Mouse (Mus musculus) bone marrow, adult 2 months (tissue): ENCODE measurements at regions not wholly inside any gene's neighbourhood (a gene's known extent, or its start where the extent isn't known, plus 50 kb on each side); places are given as distances from the start of the nearest gene placed in this dataset.

Experiments
- CTCF ChIP-seq: fragments of 200-500 bp; IDR thresholded peaks from 2 replicates; pipeline ENCODE4 v1.5.1; 2011; ENCODE audit warnings: low read length, control low read depth; ENCODE audit not compliant: control insufficient read depth, insufficient read depth
- POLR2A ChIP-seq: fragments of 200-500 bp; IDR thresholded peaks from 2 replicates; pipeline ENCODE4 v1.6.1; 2011; ENCODE audit warnings: low read depth, mild to moderate bottlenecking, control low read depth, low read length, borderline replicate concordance; ENCODE audit not compliant: control insufficient read depth

DNA sequence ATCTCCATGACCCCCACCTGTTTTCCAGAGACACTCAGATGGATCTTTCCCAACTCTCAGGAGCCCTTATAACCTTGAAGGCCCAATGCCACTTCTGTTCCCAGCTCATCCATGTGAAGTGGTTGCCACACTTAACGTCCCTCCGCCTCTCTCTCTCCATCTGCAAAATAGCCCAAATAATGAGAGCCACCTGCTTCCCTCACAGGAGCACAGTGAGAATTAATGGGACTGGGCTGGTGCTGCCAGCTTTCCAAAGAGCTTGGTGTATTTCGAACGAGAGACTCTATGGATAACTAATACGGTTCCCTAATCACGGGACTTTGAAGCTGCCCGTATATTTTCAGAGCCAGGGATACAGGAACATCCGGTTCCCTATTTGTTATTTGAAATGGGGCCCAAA lies 159.8 kb upstream of the 1700066M21Rik start:
- TF ChIP-seq CTCF (no peak), POLR2A (no peak)
